Mouse (Mus musculus) adipose tissue, adult 10 weeks (tissue): Measurements from ENCODE around the gene Olfr1323. TPM values are rescaled to one million over a fixed set of nuclear protein-coding genes. Genes with fewer than 3 reads are reported as not detected.

ENCODE experiments used
- polyA plus RNA-seq: library from polyadenylated mRNA; stranded (reverse); fragments of 350-450 nt; fragmentation: Illumina TruSeq; extraction: RNeasy Lipid Tissue Mini Kit (QIAGEN cat#74804); gene quantifications from one replicate; pipeline ENCODE4 v1.2.3, GENCODE M21; 2014; ENCODE audit warnings: low read depth, low replicate concordance

Olfr1323 gene
- not detected for polyA plus RNA-seq

DNA sequence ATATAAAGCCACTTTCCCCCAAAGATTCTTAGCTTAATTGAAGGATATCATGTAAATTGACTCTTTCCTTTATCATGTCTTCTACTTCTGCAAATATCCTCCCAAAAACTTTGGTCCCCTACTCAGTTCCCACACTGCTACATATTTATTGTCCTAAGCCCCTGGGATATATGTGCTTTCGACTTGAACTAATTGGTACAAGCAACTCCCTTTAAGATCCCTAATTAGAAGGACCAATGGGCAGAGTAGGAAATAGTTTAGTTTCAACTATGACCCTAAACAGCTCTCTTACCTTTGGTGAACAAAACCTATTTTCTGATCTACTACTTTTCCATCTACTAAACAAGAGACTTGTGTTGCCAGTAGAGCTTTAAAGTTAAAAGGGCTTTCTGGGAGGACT is at the start of gene Olfr1323:
Olfr1323 (minus strand) TSS at position 101 of the 400 bp plus-strand sequence.

Other genes with a start within 250 kb of the Olfr1323 start
- 0.45 TPM for gene Igsf1, start 221.6 kb downstream of the Olfr1323 start, polyA plus RNA-seq
- gene Olfr1322, start 127.9 kb downstream of the Olfr1323 start, polyA plus RNA-seq = not detected